Mouse (Mus musculus): ENCODE data around the gene Vps45. TPM values are rescaled to one million over a fixed set of nuclear protein-coding genes. Genes with fewer than 3 reads are reported as not detected.

Gene Vps45
- 56.1 and 63.2 TPM in 2 replicates for polyA plus RNA-seq (2015; fragmentation: Nextera tagmentation; extraction: Ambion mirVana)

DNA sequence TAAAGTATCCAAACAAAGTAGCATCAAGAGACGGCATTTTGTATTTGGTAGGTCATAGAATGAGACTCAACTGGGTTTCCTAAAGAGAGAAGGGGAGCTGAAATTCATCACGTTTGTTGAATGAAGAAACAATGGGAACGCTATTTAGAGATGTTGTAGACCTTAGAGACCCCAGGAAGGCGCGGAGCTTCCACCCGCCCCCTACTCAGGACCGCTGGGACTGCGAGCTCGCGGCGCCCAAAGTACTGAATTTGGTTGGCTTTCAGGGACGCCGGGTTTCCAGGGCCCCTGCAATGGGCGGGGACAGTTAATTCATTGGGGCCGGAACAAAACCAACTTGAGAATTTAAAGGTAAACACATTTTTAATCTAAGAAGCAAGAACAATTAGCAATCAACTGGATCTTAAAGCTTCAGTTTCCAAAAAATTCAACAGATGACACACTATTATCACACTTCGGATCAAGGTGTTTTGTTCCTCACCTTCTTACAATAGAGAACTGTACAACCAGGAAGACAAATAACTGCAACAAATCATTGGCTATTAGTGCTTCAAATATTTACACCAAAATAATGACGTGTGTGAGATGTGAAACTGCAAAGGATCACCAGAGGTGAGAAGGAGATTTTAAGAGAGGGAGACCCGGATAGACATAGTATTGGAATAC, at the start of gene Vps45:
Vps45 (minus strand) TSS at position 236 of the 666 bp plus-strand sequence.
- Histone ChIP-seq H3K4me2 (peak within 1 kb of the TSS; percentile 73), H3K27ac (replicated peaks) (peak within 1 kb of the TSS; percentile 93), H3K36me3 (no peaks in the 10 kb centered on the region; the same call in 1 of the 2 replicates), H3K27me3 (no peaks in the 10 kb centered on the region), H3K4me3 (peak within 1 kb of the TSS; percentile 61), H3K4me1 (replicated peaks) (peaks cover 11% of the 10 kb centered on the region), H3K9me3 (no peaks in the 10 kb centered on the region), H3K9ac (peak within 1 kb of the TSS; percentile 67)
- WGBS = 1% methylated on average over 18 of the region's 18 CpGs
- peak; percentile 82 for ATAC-seq (ENCODE audit: low FRiP score, low read depth)

- no peaks in the 10 kb centered on the region for H3K36me3 ChIP-seq
- H3K4me3 ChIP-seq = no peak overlapping the region
- no peak for ATAC-seq (ENCODE audit: low FRiP score, low read depth)
- no peak overlapping the region for H3K9ac ChIP-seq
- no peak overlapping the region for H3K27ac ChIP-seq (replicated peaks)
- 92% methylated on average over 4 of the region's 4 CpGs for WGBS
- H3K4me1 ChIP-seq (replicated peaks) = peaks cover 26% of the 10 kb centered on the region
- H3K4me2 ChIP-seq = no peak overlapping the region; the same call in 1 of the 2 replicates
- no peaks in the 10 kb centered on the region for H3K9me3 ChIP-seq
- no peaks in the 10 kb centered on the region for H3K27me3 ChIP-seq
Observed at GRCm38 (mm10) chr3:96106151-96106550, 47.9 kb upstream of the Vps45 start.

GRCm38 (mm10) chr3:96105232-96105747, 47.0 kb upstream of the Vps45 start:
- peak overlapping the region; percentile 64 for H3K4me3 ChIP-seq
- H3K27ac ChIP-seq (replicated peaks) = 0 out of 2 replicates have a peak overlapping the region, but pooled peaks have one; percentile 58
- ATAC-seq (ENCODE audit: low FRiP score, low read depth) = 0 out of 2 replicates have a peak, but pooled peaks have one; percentile 20
- WGBS = 12% methylated on average over 10 of the region's 10 CpGs
- H3K9ac ChIP-seq = peak overlapping the region; percentile 61
- peaks cover 26% of the 10 kb centered on the region for H3K4me1 ChIP-seq (replicated peaks)
- H3K36me3 ChIP-seq = no peaks in the 10 kb centered on the region
- H3K4me2 ChIP-seq = peak overlapping the region; percentile 77
- H3K27me3 ChIP-seq = no peaks in the 10 kb centered on the region
- H3K9me3 ChIP-seq = no peaks in the 10 kb centered on the region

- no peaks in the 10 kb centered on the region for H3K9me3 ChIP-seq
- peak within 1 kb of the TSS; percentile 61 for H3K9ac ChIP-seq
- H3K36me3 ChIP-seq = no peaks in the 10 kb centered on the region
- H3K27ac ChIP-seq (replicated peaks) = peak within 1 kb of the TSS; percentile 58
- no peaks in the 10 kb centered on the region for H3K27me3 ChIP-seq
- ATAC-seq (ENCODE audit: low FRiP score, low read depth) = peak; percentile 88
- peak within 1 kb of the TSS; percentile 77 for H3K4me2 ChIP-seq
- H3K4me3 ChIP-seq = peak within 1 kb of the TSS; percentile 64
- WGBS = under 1% methylated on average over 84 of the region's 84 CpGs
- peaks cover 26% of the 10 kb centered on the region for H3K4me1 ChIP-seq (replicated peaks)
Observed at GRCm38 (mm10) chr3:96104261-96105065, 46.2 kb upstream of the Vps45 start, which contains the start of gene Otud7b. TSS of gene Otud7b (plus strand) at chr3:96104527.

DNA sequence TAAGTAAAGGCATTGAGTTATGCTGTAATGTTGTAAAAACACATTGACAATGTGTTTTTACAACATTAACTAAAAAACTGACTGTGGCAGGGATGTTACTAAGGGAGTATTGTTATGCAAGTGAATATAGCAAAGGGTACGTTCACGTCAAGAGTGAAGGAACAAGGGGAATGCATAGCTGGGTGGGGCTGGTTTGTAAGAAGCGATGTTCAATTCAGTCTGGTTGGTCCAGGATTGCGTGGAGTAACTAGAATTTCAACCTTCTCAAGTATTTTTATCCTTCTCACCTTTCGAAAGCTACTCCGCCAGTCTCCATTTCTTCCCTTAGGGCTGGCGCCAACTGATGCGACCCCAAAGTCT, 45.6 kb upstream of the Vps45 start:
- ATAC-seq (ENCODE audit: low FRiP score, low read depth) = no peak
- Histone ChIP-seq H3K4me2 (peak overlapping the region; percentile 77), H3K4me3 (peak overlapping the region; percentile 64), H3K36me3 (no peaks in the 10 kb centered on the region), H3K9me3 (no peaks in the 10 kb centered on the region), H3K9ac (peak overlapping the region; percentile 61), H3K27me3 (no peaks in the 10 kb centered on the region), H3K4me1 (replicated peaks) (peaks cover 26% of the 10 kb centered on the region), H3K27ac (replicated peaks) (peak overlapping the region; percentile 58)
- WGBS = 4% methylated on average over 8 of the region's 8 CpGs

DNA sequence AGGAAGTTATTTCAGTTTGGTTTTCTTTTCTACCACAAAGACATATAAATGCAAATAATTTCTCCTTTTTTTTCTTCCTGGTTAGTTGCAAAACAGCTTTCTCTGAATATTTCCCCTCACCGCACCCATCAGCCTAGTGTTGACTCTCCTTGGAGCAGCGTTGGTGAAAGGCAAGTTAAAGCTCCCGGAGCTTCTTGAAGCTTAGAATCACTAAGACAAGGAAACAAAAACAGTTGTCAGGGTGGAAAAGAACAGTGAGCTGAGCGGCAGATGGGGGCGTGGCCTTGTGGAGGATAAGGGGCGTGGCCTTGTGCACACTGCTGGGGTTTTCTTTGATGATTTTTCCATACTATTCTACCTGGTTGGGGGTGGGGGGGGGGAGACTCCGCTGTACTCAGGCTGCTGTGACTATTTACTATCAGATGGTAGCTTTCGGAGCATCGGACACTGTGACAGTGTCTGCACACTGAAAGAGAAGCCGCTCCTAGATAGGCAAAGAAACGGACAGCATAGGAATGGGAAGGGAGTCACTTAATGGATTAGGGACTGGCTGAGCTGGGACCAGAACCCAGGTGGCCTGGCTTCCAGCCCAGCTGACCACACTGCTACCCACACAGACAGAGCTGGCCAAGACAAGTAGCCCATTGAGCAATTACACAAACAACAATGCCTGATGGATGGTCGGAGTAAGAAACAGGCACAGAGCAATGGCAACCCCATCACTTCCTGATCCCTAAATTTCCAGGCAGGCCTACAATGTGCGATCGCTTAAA, 44.0 kb upstream of the Vps45 start:
- Histone ChIP-seq H3K27me3 (no peaks in the 10 kb centered on the region), H3K27ac (replicated peaks) (no peak overlapping the region), H3K9ac (no peak overlapping the region), H3K4me2 (peak overlapping the region; percentile 53), H3K9me3 (no peaks in the 10 kb centered on the region), H3K4me1 (replicated peaks) (peaks cover 26% of the 10 kb centered on the region), H3K36me3 (no peaks in the 10 kb centered on the region), H3K4me3 (peak overlapping the region; percentile 28)
- WGBS = 15% methylated on average over 14 of the region's 14 CpGs
- peak; percentile 25; the same call in 1 of the 2 replicates for ATAC-seq (ENCODE audit: low FRiP score, low read depth)

- no peak overlapping the region for H3K9ac ChIP-seq
- H3K4me1 ChIP-seq (replicated peaks) = peaks cover 11% of the 10 kb centered on the region
- ATAC-seq (ENCODE audit: low FRiP score, low read depth) = no peak
- no peaks in the 10 kb centered on the region for H3K27me3 ChIP-seq
- H3K27ac ChIP-seq (replicated peaks) = no peak overlapping the region
- 64% methylated on average over 7 of the region's 7 CpGs for WGBS
- no peaks in the 10 kb centered on the region for H3K9me3 ChIP-seq
- no peaks in the 10 kb centered on the region for H3K36me3 ChIP-seq
- H3K4me2 ChIP-seq = no peak overlapping the region
- no peak overlapping the region for H3K4me3 ChIP-seq
Observed at GRCm38 (mm10) chr3:96098616-96099267, 40.5 kb upstream of the Vps45 start.

- H3K4me3 ChIP-seq = no peak overlapping the region
- no peak for ATAC-seq (ENCODE audit: low FRiP score, low read depth)
- H3K4me2 ChIP-seq = no peak overlapping the region
- no peak overlapping the region for H3K9ac ChIP-seq
- no peaks in the 10 kb centered on the region for H3K36me3 ChIP-seq
- H3K27me3 ChIP-seq = no peaks in the 10 kb centered on the region
- 77% methylated on average over 4 of the region's 4 CpGs for WGBS
- no peaks in the 10 kb centered on the region for H3K9me3 ChIP-seq
- H3K27ac ChIP-seq (replicated peaks) = no peak overlapping the region
- H3K4me1 ChIP-seq (replicated peaks) = peaks cover 6% of the 10 kb centered on the region
Observed at GRCm38 (mm10) chr3:96098168-96098567, 39.9 kb upstream of the Vps45 start.

DNA sequence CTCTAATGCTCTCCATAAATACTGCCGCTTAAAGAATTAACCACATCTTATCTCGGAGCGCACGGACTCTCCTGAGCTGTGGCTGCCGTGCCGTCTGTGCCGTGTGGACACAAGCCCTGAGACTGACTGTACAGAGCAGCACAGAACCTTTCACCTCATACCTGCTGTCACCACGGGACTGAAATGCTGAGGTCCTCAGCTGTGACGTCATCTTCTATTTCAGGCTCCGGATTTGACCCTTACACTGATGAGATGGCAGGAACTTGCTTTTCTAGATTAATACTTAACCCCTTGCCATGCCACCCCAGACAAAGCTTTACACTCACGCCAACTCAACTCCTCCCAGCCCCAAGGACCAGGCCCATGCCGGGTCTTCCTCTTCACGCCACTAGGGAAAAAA, 35.9 kb upstream of the Vps45 start:
- no peak overlapping the region for H3K4me2 ChIP-seq
- no peaks in the 10 kb centered on the region for H3K36me3 ChIP-seq
- no peaks in the 10 kb centered on the region for H3K27me3 ChIP-seq
- no peaks in the 10 kb centered on the region for H3K4me1 ChIP-seq (replicated peaks)
- no peaks in the 10 kb centered on the region for H3K9me3 ChIP-seq
- H3K9ac ChIP-seq = no peak overlapping the region
- WGBS = 90% methylated on average over 13 of the region's 13 CpGs
- H3K27ac ChIP-seq (replicated peaks) = no peak overlapping the region
- ATAC-seq (ENCODE audit: low FRiP score, low read depth) = no peak
- no peak overlapping the region for H3K4me3 ChIP-seq

DNA sequence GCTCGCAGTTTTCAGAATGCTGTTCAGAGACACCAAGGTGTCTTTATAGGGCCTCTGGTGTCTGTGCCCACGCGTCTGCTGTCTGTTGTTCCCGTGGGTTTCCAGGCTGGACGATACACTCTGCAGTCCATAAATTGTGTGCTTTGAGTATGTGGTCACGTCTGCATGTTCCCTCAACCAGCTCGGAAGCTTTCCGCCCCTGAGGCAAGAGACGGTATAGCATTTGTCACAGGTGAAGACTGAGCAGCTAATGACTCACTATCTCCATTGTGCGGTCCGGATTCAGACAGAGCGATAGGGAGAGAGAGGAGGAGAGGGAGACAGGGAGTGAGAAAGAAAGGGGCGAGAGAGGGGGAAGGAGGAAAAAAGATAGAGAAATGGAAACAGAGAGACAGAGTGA, 35.2 kb upstream of the Vps45 start:
- no peak overlapping the region for H3K4me3 ChIP-seq
- ATAC-seq (ENCODE audit: low FRiP score, low read depth) = no peak
- H3K27ac ChIP-seq (replicated peaks) = no peak overlapping the region
- no peaks in the 10 kb centered on the region for H3K4me1 ChIP-seq (replicated peaks)
- WGBS = 66% methylated on average over 13 of the region's 13 CpGs
- H3K9me3 ChIP-seq = no peaks in the 10 kb centered on the region
- no peaks in the 10 kb centered on the region for H3K27me3 ChIP-seq
- no peaks in the 10 kb centered on the region for H3K36me3 ChIP-seq
- H3K9ac ChIP-seq = no peak overlapping the region
- H3K4me2 ChIP-seq = no peak overlapping the region

DNA sequence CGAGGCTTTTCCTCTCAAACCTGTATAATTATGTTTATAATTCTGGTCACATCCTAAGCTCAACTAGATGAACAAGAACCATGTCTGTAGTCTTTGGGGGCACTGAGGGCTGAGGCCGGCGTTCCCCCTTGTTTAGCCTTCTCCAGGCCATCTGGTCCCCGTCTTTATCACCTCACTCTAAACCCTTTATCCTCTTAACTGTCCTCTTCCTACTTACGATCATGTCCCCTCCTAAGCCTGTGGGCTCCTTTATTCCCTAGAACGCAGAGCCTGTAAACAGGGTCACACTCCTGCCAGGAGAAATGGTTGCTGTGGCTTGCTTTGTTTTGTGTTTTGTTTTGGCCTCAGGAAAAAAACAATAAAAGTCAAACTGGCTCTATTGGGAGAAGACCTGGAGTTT, 33.7 kb upstream of the Vps45 start:
- Histone ChIP-seq H3K4me3 (no peak overlapping the region), H3K9me3 (no peaks in the 10 kb centered on the region), H3K9ac (no peak overlapping the region), H3K27ac (replicated peaks) (no peak overlapping the region), H3K27me3 (no peaks in the 10 kb centered on the region), H3K36me3 (no peaks in the 10 kb centered on the region), H3K4me2 (no peak overlapping the region), H3K4me1 (replicated peaks) (no peaks in the 10 kb centered on the region)
- ATAC-seq (ENCODE audit: low FRiP score, low read depth) = no peak
- 73% methylated on average over 6 of the region's 6 CpGs for WGBS
